ENCODE assay signal across 34 mouse cellular contexts in genomic region chrX:121661913-121662312, GRCm38 (mm10).
"Had no signal": no experiment of that assay in that cellular context is flagged by ENCODE, and none has a peak within 500 bp of the region (broad histone marks: within the 10 kb centered on the region; RNA-seq: fewer than 3 reads in every experiment).

No protein-coding gene starts in this region.

- DNase-seq: heart, adult 18-20 months; heart, adult 2 months; heart, postnatal 10 days; heart, postnatal 14 days; heart, postnatal 36 days; heart, postnatal 4 days; kidney, adult 11 months; kidney, adult 18-20 months; kidney, adult 2 months; kidney, adult 8-10 months; kidney, adult 9 months; kidney, postnatal 10 days; kidney, postnatal 14 days; kidney, postnatal 25 days; kidney, postnatal 36 days; kidney, postnatal 4 days; layer of hippocampus, adult 9-11 months; layer of hippocampus, postnatal 36 days had no signal

- H3K9ac ChIP-seq: heart, embryonic 12.5 days; heart, embryonic 13.5 days; heart, embryonic 15.5 days; hindbrain, embryonic 12.5 days; hindbrain, embryonic 13.5 days; hindbrain, embryonic 14.5 days; hindbrain, embryonic 15.5 days; kidney, embryonic 15.5 days had no signal

- H3K9me3 ChIP-seq: heart, embryonic 10.5 days; heart, embryonic 12.5 days; heart, embryonic 13.5 days; heart, embryonic 15.5 days; hindbrain, embryonic 10.5 days; hindbrain, embryonic 12.5 days; hindbrain, embryonic 13.5 days; hindbrain, embryonic 15.5 days; kidney, embryonic 15.5 days had no signal

- H3K4me2 ChIP-seq: heart, embryonic 11.5 days; heart, embryonic 12.5 days; heart, embryonic 13.5 days; heart, embryonic 15.5 days; hindbrain, embryonic 12.5 days; hindbrain, embryonic 13.5 days; hindbrain, embryonic 14.5 days; hindbrain, embryonic 15.5 days; kidney, embryonic 15.5 days had no signal

- H3K27ac ChIP-seq: heart, adult 2 months; heart, embryonic 10.5 days; heart, embryonic 13.5 days; heart, embryonic 15.5 days; hindbrain, embryonic 10.5 days; hindbrain, embryonic 12.5 days; hindbrain, embryonic 13.5 days; hindbrain, embryonic 14.5 days; hindbrain, embryonic 15.5 days; kidney, embryonic 15.5 days; kidney, postnatal 0 days; layer of hippocampus, adult 2 months; left cerebral cortex, adult 2 months had no signal

- H3K36me3 ChIP-seq: heart, embryonic 10.5 days; heart, embryonic 12.5 days; heart, embryonic 13.5 days; heart, embryonic 15.5 days; hindbrain, embryonic 10.5 days; hindbrain, embryonic 12.5 days; hindbrain, embryonic 13.5 days; hindbrain, embryonic 15.5 days; kidney, embryonic 15.5 days had no signal

- ATAC-seq: hindbrain, embryonic 16.5 days; inflammation-experienced regulatory T-cells, adult 6 months had no signal

- H3K27me3 ChIP-seq: heart, embryonic 12.5 days; heart, embryonic 13.5 days; heart, embryonic 15.5 days; hindbrain, embryonic 12.5 days; hindbrain, embryonic 13.5 days; hindbrain, embryonic 15.5 days; kidney, embryonic 15.5 days had no signal

- H3K4me3 ChIP-seq: heart, adult 2 months; heart, embryonic 10.5 days; heart, embryonic 12.5 days; heart, embryonic 13.5 days; heart, embryonic 15.5 days; hindbrain, embryonic 10.5 days; hindbrain, embryonic 12.5 days; hindbrain, embryonic 13.5 days; hindbrain, embryonic 15.5 days; kidney, embryonic 15.5 days; layer of hippocampus, adult 2 months; left cerebral cortex, adult 2 months had no signal

- H3K4me1 ChIP-seq: heart, embryonic 10.5 days; heart, embryonic 12.5 days; heart, embryonic 13.5 days; heart, embryonic 15.5 days; hindbrain, embryonic 10.5 days; hindbrain, embryonic 12.5 days; hindbrain, embryonic 13.5 days; hindbrain, embryonic 15.5 days; kidney, embryonic 15.5 days had no signal
